Mouse (Mus musculus): ENCODE measurements around the gene Nol7. TPM values are rescaled to one million over a fixed set of nuclear protein-coding genes. Genes with fewer than 3 reads are reported as not detected.

Gene Nol7
- polyA plus RNA-seq, 1 experiment from 2014 or later, result 141 TPM

DNA sequence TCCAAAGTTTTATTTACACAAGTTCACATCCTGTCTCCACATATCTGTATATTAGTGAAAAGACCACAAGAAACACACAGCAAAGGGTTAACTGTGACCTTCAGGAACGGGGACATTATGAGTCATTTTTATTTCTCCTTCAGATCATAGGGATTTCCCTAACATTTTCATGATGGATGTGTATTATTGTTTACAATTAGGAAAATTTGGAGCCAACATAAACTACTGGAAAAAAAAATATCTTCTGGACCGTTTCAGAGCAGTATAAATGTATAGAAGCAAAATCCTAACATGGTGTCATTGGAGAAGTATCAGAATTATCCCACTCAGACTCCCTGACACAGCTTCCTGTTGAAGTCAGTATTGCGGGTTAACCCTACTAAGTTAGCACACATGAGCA, 18.2 kb upstream of the Nol7 start:
- ATAC-seq (ENCODE audit: insufficient number of reproducible peaks, insufficient read depth, low FRiP score, low read depth), result no peak
- H3K4me2 ChIP-seq (ENCODE audit: low read length), result no peak overlapping the region
- H3K9ac ChIP-seq (ENCODE audit: low read length), result no peak overlapping the region
- H3K9me3 ChIP-seq (ENCODE audit: control insufficient read depth, low read length), result no peaks in the 10 kb centered on the region
- H3K27ac ChIP-seq (replicated peaks in 1 of 2; ENCODE audit: control insufficient read depth in 1 of 2, insufficient read depth in 1 of 2, low read depth in 2 of 2, low read length in 2 of 2), result no peak overlapping the region
- H3K27me3 ChIP-seq (ENCODE audit: control insufficient read depth, insufficient read depth, low read length), result no peaks in the 10 kb centered on the region
- peaks cover 38% of the 10 kb centered on the region for H3K36me3 ChIP-seq (ENCODE audit: control insufficient read depth, insufficient read depth, low read length)
- no peaks in the 10 kb centered on the region for H3K4me1 ChIP-seq (ENCODE audit: control insufficient read depth in 2 of 2, insufficient read depth in 2 of 2, low read length in 2 of 2)
- WGBS, result 77% methylated on average over 3 of the region's 3 CpGs
- no peak overlapping the region for H3K4me3 ChIP-seq (ENCODE audit: control insufficient read depth in 1 of 2, insufficient read depth in 1 of 2, low read depth in 1 of 2, low read length in 2 of 2)

DNA sequence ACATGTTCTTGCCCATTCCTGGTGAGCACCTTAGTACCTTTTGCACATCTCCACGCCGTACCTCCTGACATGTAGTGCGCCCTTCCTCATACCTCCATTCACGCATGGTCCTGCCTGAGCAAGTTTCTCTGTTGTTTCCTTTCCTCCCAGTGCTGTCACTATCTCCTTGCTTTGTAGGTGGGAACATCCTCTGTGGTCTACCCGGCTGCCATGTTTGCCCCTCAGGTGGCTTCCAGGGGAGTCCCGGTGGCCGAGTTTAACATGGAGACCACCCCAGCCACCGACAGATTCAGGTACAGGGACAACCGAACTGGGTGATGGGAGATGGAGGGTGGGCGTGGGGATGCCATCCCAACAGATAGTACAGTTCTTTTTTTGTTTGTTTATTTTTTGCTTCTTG, 12.9 kb upstream of the Nol7 start:
- peaks cover 23% of the 10 kb centered on the region for H3K36me3 ChIP-seq (ENCODE audit: control insufficient read depth, insufficient read depth, low read length)
- WGBS, result 94% methylated on average over 10 of the region's 10 CpGs
- no peak for ATAC-seq (ENCODE audit: insufficient number of reproducible peaks, insufficient read depth, low FRiP score, low read depth)
- no peak overlapping the region for H3K9ac ChIP-seq (ENCODE audit: low read length)
- no peaks in the 10 kb centered on the region for H3K27me3 ChIP-seq (ENCODE audit: control insufficient read depth, insufficient read depth, low read length)
- 0 out of 2 replicates have a peak, but pooled peaks cover 3% of the 10 kb centered on the region for H3K9me3 ChIP-seq (ENCODE audit: control insufficient read depth, low read length)
- no peak overlapping the region for H3K4me2 ChIP-seq (ENCODE audit: low read length)
- H3K27ac ChIP-seq (replicated peaks in 1 of 2; ENCODE audit: control insufficient read depth in 1 of 2, insufficient read depth in 1 of 2, low read depth in 2 of 2, low read length in 2 of 2), result no peak overlapping the region
- H3K4me1 ChIP-seq (ENCODE audit: control insufficient read depth in 2 of 2, insufficient read depth in 2 of 2, low read length in 2 of 2), result no peaks in the 10 kb centered on the region
- no peak overlapping the region for H3K4me3 ChIP-seq (ENCODE audit: control insufficient read depth in 1 of 2, insufficient read depth in 1 of 2, low read depth in 1 of 2, low read length in 2 of 2)

GRCm38 (mm10) chr13:43397700-43398296, 392 bp upstream of the Nol7 start:
- peak overlapping the region; percentile 78 to 90; a peak in 3 of 4 replicates for H3K4me3 ChIP-seq (ENCODE audit: control insufficient read depth in 1 of 2, insufficient read depth in 1 of 2, low read depth in 1 of 2, low read length in 2 of 2)
- peak overlapping the region; percentile 91 for H3K4me2 ChIP-seq (ENCODE audit: low read length)
- ATAC-seq (ENCODE audit: insufficient number of reproducible peaks, insufficient read depth, low FRiP score, low read depth), result no peak
- H3K4me1 ChIP-seq (ENCODE audit: control insufficient read depth in 2 of 2, insufficient read depth in 2 of 2, low read length in 2 of 2), result peaks cover 0 to 10% of the 10 kb centered on the region in 2 experiments; a peak in 1 of 4 replicates
- no peaks in the 10 kb centered on the region for H3K27me3 ChIP-seq (ENCODE audit: control insufficient read depth, insufficient read depth, low read length)
- WGBS, result 50% methylated on average over 15 of the region's 17 CpGs
- H3K9ac ChIP-seq (ENCODE audit: low read length), result no peak overlapping the region; the same call in 1 of the 2 replicates
- H3K27ac ChIP-seq (replicated peaks in 1 of 2; ENCODE audit: control insufficient read depth in 1 of 2, insufficient read depth in 1 of 2, low read depth in 2 of 2, low read length in 2 of 2), result no peak overlapping the region
- H3K36me3 ChIP-seq (ENCODE audit: control insufficient read depth, insufficient read depth, low read length), result peaks cover 51% of the 10 kb centered on the region
- H3K9me3 ChIP-seq (ENCODE audit: control insufficient read depth, low read length), result no peaks in the 10 kb centered on the region

GRCm38 (mm10) chr13:43399576-43399975, 1.4 kb downstream of the Nol7 start:
- Histone ChIP-seq H3K4me2 (ENCODE audit: low read length) (peak overlapping the region; percentile 91), H3K36me3 (ENCODE audit: control insufficient read depth, insufficient read depth, low read length) (peaks cover 61% of the 10 kb centered on the region), H3K27ac (replicated peaks in 1 of 2; ENCODE audit: control insufficient read depth in 1 of 2, insufficient read depth in 1 of 2, low read depth in 2 of 2, low read length in 2 of 2) (no peak overlapping the region), H3K4me3 (ENCODE audit: control insufficient read depth in 1 of 2, insufficient read depth in 1 of 2, low read depth in 1 of 2, low read length in 2 of 2) (peak overlapping the region in 1 of 2 experiments; percentile 90; a peak in 1 of 4 replicates), H3K9ac (ENCODE audit: low read length) (no peak overlapping the region; the same call in 1 of the 2 replicates), H3K9me3 (ENCODE audit: control insufficient read depth, low read length) (no peaks in the 10 kb centered on the region), H3K27me3 (ENCODE audit: control insufficient read depth, insufficient read depth, low read length) (no peaks in the 10 kb centered on the region), H3K4me1 (ENCODE audit: control insufficient read depth in 2 of 2, insufficient read depth in 2 of 2, low read length in 2 of 2) (peaks cover 0 to 10% of the 10 kb centered on the region in 2 experiments; a peak in 1 of 4 replicates)
- WGBS, result 93% methylated on average over 5 of the region's 5 CpGs
- no peak for ATAC-seq (ENCODE audit: insufficient number of reproducible peaks, insufficient read depth, low FRiP score, low read depth)

GRCm38 (mm10) chr13:43412311-43412710, 14.1 kb downstream of the Nol7 start:
- 80% methylated on average over 7 of the region's 7 CpGs for WGBS
- Histone ChIP-seq H3K4me1 (ENCODE audit: control insufficient read depth in 2 of 2, insufficient read depth in 2 of 2, low read length in 2 of 2) (no peaks in the 10 kb centered on the region), H3K27me3 (ENCODE audit: control insufficient read depth, insufficient read depth, low read length) (no peaks in the 10 kb centered on the region)

DNA sequence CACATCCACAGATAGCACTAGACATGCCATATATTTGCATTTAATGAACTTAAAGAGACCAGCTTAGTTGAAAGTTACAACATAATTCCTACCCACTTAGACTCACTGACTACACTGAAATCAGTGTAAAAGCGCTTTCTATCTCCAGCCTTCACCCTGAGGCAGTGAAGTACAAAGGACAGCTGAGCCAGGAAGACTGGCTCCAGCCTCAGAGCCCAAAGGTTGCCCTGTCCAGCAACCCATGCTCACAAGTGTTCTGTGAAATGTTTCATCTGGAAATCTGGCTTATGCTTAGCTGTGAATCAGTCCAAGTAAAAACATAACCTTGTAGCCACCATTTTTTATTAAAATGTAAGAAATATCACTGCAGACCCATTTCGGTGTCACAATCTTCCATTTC, 15.4 kb downstream of the Nol7 start:
- Histone ChIP-seq H3K4me1 (ENCODE audit: control insufficient read depth in 2 of 2, insufficient read depth in 2 of 2, low read length in 2 of 2) (no peaks in the 10 kb centered on the region), H3K4me2 (ENCODE audit: low read length) (no peak overlapping the region), H3K36me3 (ENCODE audit: control insufficient read depth, insufficient read depth, low read length) (peaks cover 92% of the 10 kb centered on the region), H3K27me3 (ENCODE audit: control insufficient read depth, insufficient read depth, low read length) (no peaks in the 10 kb centered on the region), H3K9ac (ENCODE audit: low read length) (no peak overlapping the region), H3K9me3 (ENCODE audit: control insufficient read depth, low read length) (no peaks in the 10 kb centered on the region), H3K27ac (replicated peaks in 1 of 2; ENCODE audit: control insufficient read depth in 1 of 2, insufficient read depth in 1 of 2, low read depth in 2 of 2, low read length in 2 of 2) (no peak overlapping the region), H3K4me3 (ENCODE audit: control insufficient read depth in 1 of 2, insufficient read depth in 1 of 2, low read depth in 1 of 2, low read length in 2 of 2) (no peak overlapping the region)
- ATAC-seq (ENCODE audit: insufficient number of reproducible peaks, insufficient read depth, low FRiP score, low read depth), result no peak
- 99% methylated on average over 2 of the region's 2 CpGs for WGBS

More at GRCm38 (mm10) chr13:43412311-43412710, 14.1 kb downstream of the Nol7 start:
- Histone ChIP-seq H3K27ac (replicated peaks in 1 of 2; ENCODE audit: control insufficient read depth in 1 of 2, insufficient read depth in 1 of 2, low read depth in 2 of 2, low read length in 2 of 2) (no peak overlapping the region), H3K36me3 (ENCODE audit: control insufficient read depth, insufficient read depth, low read length) (peaks cover 94% of the 10 kb centered on the region), H3K9me3 (ENCODE audit: control insufficient read depth, low read length) (no peaks in the 10 kb centered on the region), H3K9ac (ENCODE audit: low read length) (no peak overlapping the region), H3K4me2 (ENCODE audit: low read length) (no peak overlapping the region), H3K4me3 (ENCODE audit: control insufficient read depth in 1 of 2, insufficient read depth in 1 of 2, low read depth in 1 of 2, low read length in 2 of 2) (no peak overlapping the region)
- ATAC-seq (ENCODE audit: insufficient number of reproducible peaks, insufficient read depth, low FRiP score, low read depth), result no peak

DNA sequence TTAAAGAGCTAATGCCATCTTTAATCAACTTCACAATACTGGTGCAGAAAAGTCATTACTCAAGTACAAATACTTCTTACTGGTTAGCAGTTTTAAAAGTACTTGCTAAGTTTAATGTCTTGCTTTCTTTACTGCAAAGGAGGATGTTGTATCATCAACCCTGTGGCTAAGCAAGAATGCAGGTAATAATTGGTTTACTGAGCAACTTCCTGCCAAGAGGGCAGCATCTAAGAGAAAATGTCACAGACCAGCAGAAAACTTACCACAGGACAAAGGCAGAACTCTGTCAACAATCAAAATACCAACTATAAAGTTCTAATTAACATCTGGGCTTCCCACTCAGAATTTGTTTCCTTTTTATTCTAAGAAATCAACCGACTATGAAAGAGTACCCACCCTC, 17.1 kb downstream of the Nol7 start:
- no peak overlapping the region for H3K9ac ChIP-seq (ENCODE audit: low read length)
- H3K9me3 ChIP-seq (ENCODE audit: control insufficient read depth, low read length), result no peaks in the 10 kb centered on the region
- no peaks in the 10 kb centered on the region for H3K27me3 ChIP-seq (ENCODE audit: control insufficient read depth, insufficient read depth, low read length)
- no peak for ATAC-seq (ENCODE audit: insufficient number of reproducible peaks, insufficient read depth, low FRiP score, low read depth)
- WGBS, result 87% methylated on average over 1 of the region's 1 CpGs
- H3K27ac ChIP-seq (replicated peaks in 1 of 2; ENCODE audit: control insufficient read depth in 1 of 2, insufficient read depth in 1 of 2, low read depth in 2 of 2, low read length in 2 of 2), result no peak overlapping the region
- peaks cover 93% of the 10 kb centered on the region for H3K36me3 ChIP-seq (ENCODE audit: control insufficient read depth, insufficient read depth, low read length)
- H3K4me1 ChIP-seq (ENCODE audit: control insufficient read depth in 2 of 2, insufficient read depth in 2 of 2, low read length in 2 of 2), result no peaks in the 10 kb centered on the region
- no peak overlapping the region for H3K4me2 ChIP-seq (ENCODE audit: low read length)
- no peak overlapping the region for H3K4me3 ChIP-seq (ENCODE audit: control insufficient read depth in 1 of 2, insufficient read depth in 1 of 2, low read depth in 1 of 2, low read length in 2 of 2)

DNA sequence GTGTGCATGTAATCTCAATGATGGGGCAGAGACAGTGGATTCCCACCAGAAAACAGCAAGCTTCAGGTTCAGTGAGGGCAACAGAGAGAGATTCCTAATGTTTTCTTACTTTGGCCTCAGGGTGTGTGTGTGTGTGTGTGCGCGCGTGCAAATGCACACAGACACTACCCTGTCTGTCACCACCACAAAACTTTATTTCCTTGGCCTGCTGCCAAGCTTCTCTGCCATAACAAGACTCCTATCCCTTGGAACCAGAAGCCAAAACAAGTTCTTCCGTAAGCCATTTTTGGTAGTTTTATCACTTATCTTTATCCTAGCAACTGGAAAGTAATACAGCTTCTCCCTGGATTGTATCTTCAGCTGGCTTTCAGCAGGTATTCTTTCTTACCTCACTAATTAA, 30.2 kb downstream of the Nol7 start:
- Histone ChIP-seq H3K4me3 (ENCODE audit: control insufficient read depth in 1 of 2, insufficient read depth in 1 of 2, low read depth in 1 of 2, low read length in 2 of 2) (no peak overlapping the region), H3K36me3 (ENCODE audit: control insufficient read depth, insufficient read depth, low read length) (peaks cover 24% of the 10 kb centered on the region; the same call in 1 of the 2 replicates), H3K9ac (ENCODE audit: low read length) (no peak overlapping the region), H3K27me3 (ENCODE audit: control insufficient read depth, insufficient read depth, low read length) (no peaks in the 10 kb centered on the region), H3K4me2 (ENCODE audit: low read length) (no peak overlapping the region), H3K9me3 (ENCODE audit: control insufficient read depth, low read length) (no peaks in the 10 kb centered on the region), H3K4me1 (ENCODE audit: control insufficient read depth in 2 of 2, insufficient read depth in 2 of 2, low read length in 2 of 2) (no peaks in the 10 kb centered on the region), H3K27ac (replicated peaks in 1 of 2; ENCODE audit: control insufficient read depth in 1 of 2, insufficient read depth in 1 of 2, low read depth in 2 of 2, low read length in 2 of 2) (no peak overlapping the region)
- no peak for ATAC-seq (ENCODE audit: insufficient number of reproducible peaks, insufficient read depth, low FRiP score, low read depth)
- 75% methylated on average over 4 of the region's 4 CpGs for WGBS

Data from heart, embryonic 14.5 days (tissue).